Mouse (Mus musculus) MEL-GATA-1-ER (cell line): ENCODE results near the gene Tiam1.

ENCODE experiments used
- DNase-seq: peaks from one replicate; pipeline ENCODE4 v3.0.0-alpha.2; 2012; ENCODE audit warnings: low read depth; ENCODE audit errors: extremely low read depth

The Tiam1 gene

GRCm38 (mm10) chr16:89920417-89920816, 223.2 kb downstream of the Tiam1 start:
- no peak for DNase-seq

- no peak for DNase-seq
Observed at GRCm38 (mm10) chr16:89917404-89917803, 226.2 kb downstream of the Tiam1 start.

- DNase-seq, result no peak
Observed at GRCm38 (mm10) chr16:89914946-89915345, 228.6 kb downstream of the Tiam1 start.

DNA sequence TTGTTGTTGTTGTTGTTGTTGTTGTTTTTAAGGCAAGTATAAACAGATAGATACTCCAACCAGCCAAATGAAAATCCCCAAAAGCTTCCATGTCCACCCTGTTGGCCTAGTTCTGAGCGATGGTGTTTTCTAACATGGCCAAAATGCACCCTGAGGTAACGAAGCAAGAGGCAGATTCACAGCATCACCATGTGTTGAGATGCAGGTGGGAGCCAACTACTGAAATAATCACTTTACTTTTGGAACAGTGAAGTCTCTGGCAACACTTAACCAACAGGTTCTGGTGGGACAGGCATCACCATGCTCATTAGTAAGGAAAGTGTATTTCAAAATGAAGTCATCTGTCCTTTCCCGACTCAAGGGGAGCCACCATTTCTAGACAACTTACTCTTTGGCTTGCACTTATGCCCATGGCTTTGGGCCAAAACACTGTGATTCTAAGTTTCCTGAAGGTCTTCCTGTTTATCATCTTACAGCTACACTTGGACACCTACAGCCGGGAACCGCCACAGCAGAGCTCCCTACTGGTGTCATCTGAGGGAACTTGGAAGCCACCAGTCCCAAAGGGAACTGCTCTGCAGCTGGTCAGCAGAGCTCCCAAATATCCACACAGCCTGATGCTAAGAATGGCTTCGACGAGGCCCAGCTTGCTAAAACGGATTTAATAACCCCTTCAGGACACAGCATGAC, 230.7 kb downstream of the Tiam1 start:
- DNase-seq, result no peak

- no peak for DNase-seq
Observed at GRCm38 (mm10) chr16:89909393-89910068, 234.0 kb downstream of the Tiam1 start.

GRCm38 (mm10) chr16:89907651-89908050, 235.9 kb downstream of the Tiam1 start:
- DNase-seq, result no peak

GRCm38 (mm10) chr16:89906909-89907308, 236.7 kb downstream of the Tiam1 start:
- DNase-seq, result no peak

DNA sequence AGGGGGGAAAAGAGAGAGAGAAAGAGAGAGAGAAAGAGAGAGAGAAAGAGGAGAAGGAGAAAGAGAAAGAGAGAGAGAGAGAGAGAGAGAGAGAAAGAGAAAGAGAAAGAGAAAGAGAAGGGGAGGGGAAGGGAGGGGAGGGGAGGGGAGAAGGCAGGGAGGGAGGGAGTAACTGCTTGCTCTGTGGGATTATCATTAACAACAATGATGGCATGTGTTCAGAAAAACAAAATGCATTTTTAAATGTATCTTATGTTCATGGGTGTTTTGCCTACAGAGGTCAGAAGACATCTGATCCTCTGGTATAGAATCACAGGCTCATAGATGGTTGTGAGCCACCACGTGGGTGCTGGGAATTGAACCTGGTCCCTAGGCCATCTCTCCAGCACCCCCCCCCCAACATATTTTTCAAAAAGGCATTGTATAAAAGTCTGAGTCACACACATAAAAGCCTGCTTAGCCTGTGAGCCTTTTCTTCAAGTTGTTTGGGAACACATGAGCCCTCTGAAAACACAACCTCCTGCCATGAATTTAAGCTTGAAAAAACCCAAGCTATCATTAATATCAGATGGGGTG, 237.8 kb downstream of the Tiam1 start:
- DNase-seq, result no peak

GRCm38 (mm10) chr16:89904121-89904520, 239.4 kb downstream of the Tiam1 start:
- no peak for DNase-seq

DNA sequence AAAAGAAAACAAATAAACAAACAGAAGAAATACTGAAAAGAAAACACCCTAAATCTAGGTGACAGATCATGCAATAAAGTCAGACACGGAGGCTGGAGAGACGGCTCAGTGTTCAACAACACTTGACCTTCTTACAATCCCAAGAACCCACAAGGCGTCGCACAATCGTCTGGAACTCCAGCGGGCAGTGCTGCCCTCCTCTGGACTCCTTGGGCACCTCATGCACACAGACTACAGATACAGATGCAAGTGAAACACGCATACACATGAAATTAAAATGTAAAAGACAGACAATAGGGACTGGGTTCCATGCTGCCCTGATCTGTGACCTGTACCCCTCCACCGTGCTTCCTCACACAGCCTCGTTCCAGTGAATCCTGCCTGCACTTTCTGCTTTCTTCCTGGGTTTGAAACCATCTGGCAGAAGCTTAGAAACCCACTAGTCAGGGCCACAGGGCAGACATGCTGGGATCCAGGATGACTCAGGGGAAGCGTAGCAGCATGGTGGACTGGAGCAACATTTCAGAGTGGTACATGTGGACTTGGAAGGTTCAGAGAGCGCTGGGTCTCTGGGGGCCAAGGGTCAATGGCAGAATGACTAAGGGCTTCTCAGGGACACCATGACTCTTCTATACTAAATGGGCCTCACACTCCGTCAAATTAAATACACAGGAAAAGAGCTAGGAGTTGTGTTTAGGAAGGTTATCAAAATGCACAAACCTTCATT, 240.8 kb downstream of the Tiam1 start:
- DNase-seq, result no peak

DNA sequence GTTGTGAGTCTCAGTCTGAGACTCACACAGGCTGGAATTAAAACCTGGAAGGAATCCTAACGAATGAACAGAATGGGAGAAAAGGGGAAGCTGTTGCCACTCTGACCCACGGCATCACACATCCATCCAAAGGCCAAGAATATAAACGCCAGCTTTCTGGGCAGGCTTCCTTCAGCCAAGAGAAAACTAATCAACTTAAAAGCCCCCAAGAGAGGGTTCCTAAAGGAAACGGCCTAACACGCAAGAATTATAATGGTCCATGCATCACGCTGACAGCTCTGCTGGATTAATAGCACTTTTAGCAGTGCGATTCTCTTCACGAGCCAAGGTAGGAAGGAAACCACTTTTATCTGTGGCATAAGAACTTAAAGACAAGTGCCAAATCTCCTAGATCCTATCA, 242.9 kb downstream of the Tiam1 start:
- no peak for DNase-seq

DNA sequence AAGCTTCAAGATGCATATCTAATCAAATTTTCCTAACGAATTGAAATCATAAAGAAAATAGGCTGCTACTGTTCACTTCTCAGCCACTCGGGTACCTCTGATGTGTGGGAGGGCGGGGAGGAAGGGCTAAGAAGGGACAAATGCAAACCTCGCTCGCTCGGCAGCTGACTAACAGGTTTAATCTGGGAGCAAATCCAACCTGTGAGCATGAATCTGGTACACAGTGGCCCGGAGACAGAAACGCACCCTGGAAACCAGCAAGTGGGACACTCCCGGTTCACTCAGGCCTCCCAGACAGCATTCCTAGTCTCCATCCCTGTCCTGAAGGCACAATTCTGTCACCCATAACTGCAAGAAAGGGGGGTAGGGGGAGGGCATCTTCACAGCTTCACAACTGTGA, 244.4 kb downstream of the Tiam1 start:
- no peak for DNase-seq

DNA sequence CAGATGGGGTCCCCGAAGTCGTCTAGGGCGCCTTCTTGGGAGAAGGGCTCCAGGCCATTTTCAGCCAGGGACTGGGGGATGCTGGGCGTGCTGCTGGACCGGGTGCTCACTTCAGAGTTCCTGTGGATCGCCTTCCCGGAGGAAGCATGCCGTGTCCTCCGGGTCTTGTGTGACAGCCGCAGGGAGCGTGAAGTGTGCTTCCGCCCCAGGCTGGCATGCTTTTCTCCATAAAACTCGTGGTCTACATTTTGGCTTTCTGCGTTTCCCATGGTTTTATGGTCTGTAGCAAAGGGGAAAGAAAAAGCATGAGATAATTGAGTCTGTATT, 245.3 kb downstream of the Tiam1 start:
- no peak for DNase-seq

GRCm38 (mm10) chr16:89897547-89898298, 245.8 kb downstream of the Tiam1 start:
- no peak for DNase-seq

DNA sequence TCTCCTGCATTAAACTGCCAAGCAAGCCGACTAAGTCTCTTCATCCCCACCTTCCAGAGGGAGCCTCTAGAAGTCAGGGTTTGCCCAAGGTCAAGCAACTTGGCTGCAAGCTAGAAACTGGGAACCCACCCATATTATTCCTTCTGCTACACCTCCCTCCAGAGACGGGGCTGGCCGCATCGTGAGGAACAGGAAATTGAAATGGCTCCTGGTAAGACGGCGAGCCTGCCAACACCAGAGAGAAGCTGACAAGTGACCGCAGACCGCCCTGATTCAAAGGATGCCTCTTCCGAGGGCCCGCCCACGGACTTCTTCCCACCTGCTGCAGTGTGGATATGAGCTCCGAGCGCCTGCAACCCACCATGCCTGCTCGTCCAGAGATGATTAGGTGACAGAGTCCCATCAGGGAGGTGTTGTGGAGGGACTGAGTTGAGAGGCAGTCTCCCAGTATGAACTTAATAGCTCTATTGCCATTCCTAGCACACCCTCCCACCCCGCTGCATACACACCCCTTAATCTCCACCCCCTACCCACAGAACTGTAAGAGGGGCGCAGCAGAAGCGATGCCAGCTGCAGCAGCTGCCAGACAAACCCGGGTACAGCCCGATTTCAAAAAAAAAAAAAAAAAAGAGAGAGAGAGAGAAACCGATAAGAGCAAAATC, 246.6 kb downstream of the Tiam1 start:
- DNase-seq, result no peak

DNA sequence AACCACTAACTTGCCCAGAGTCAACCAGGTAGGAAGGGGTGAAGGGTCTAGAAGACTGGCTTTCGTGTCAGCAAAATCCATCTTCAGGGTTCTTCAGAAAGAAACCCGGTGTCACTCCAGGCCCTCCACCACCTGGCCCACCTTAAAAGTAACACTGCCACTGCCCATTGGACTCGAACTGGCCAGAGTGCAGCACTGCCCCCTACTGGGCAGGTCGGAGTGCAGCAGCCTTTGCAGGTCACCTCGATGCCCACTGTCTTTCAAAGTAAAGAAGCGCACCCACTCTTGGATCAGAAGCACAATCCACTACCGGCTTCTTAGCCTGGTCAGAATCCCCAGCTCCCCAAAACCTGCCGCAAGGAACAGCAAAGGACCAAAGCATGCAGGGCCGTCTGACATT, 247.2 kb downstream of the Tiam1 start:
- no peak for DNase-seq

GRCm38 (mm10) chr16:89895283-89895682, 248.3 kb downstream of the Tiam1 start:
- no peak for DNase-seq

DNA sequence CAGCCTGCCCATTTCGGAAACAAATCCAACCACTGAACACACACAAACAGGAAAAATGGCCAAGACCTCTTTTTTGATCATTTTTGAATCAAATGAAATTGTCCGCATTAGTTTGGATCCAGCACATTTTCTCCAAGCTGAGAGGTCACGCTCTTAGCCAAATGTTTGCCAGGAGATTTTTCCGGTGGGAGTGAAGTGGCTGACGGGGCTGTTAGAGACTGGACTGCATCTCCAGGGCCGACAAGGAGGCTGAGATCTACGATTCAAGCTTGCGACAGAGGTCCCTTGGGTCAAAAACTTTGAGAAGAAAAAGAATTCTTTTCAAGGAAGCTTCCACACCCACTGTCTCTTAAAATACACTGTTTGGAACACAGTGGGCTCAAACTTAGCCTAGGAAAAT, 248.8 kb downstream of the Tiam1 start:
- DNase-seq, result no peak

GRCm38 (mm10) chr16:89890515-89891189, 252.9 kb downstream of the Tiam1 start:
- DNase-seq, result no peak

GRCm38 (mm10) chr16:89889890-89890462, 253.6 kb downstream of the Tiam1 start:
- DNase-seq, result peak; percentile 26
